Mouse (Mus musculus): ENCODE measurements around the gene Selenon.

Gene Selenon

GRCm38 (mm10) chr4:134542726-134543125 is 9.2 kb downstream of the Selenon start:
- DNase-seq = peak; percentile 60

DNA sequence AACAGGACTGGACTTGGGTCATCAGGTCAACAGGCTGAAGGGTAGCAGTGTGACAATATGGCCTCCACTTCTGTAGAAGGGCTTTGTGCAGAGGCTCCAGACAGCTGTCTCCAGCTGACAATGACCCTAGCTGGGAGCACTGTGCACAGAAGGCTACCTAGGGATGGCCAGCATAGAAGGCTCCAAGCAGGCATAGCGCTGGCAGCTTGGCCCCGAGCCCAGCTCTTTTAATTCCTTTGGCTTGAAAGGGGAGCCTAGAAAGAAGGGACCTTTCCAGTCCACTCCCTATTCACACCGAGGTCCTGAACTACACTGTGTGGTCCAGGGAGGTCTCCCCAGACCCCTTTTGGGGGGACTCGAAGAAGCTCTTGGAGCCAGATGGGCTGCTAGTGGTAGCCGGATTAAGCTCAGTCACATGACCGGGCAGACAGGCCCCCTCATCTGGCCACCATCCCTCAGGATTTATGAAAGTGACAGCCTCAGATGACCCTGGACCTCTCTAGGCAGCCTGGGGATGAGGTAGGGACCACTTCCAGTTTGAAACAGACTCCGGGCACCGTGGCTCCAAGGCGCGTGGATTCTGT is 12.9 kb downstream of the Selenon start:
- no peak for DNase-seq

- DNase-seq = no peak
These were observed 16.2 kb downstream of the Selenon start for GRCm38 (mm10) chr4:134535787-134536151.

DNA sequence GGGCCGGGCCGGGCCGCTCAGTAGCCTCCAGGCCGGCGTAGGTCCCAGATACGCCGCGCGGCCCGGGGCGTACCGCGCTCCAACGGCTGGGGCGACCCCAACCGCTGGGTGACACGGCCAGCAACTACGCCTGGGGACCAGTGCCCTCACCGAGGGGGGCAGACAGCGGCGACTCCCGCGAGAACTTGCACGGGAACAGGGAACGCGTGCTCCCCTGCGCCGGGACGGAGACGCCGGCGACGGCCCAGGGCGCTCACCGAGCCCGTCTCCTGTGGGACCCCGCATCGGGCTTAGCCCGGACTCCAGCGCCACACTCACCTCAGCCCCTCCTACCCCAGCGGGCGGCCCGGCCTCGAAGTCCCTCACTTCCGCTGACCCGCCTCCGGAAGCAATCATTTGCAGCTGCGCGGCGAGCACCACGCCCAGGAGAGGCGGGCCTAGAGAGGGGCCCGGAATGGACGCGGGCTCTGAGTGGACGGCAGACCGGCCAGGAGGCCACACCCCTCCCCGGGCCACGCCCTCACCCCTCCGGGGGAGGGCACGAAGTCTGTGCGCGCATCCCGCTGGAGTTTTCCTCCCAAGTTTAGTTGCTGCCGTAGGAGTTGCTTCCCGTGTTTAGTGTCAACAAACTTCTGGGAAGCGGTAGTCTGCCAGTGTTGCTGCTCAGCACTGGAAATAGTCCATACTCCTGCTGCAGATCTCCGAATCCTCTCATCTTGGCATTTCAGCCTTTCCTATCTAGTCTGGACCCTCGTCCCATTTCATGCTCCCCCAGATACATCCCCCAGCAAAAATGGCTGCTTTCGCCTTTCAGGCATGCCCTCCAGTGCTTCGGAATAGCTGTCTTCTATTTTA is 16.8 kb downstream of the Selenon start, which contains the start of gene Mtfr1l:
Gene Mtfr1l, minus strand, starts transcription at position 456 of the 855 bp plus-strand sequence.
- peak; percentile 96 for DNase-seq

DNA sequence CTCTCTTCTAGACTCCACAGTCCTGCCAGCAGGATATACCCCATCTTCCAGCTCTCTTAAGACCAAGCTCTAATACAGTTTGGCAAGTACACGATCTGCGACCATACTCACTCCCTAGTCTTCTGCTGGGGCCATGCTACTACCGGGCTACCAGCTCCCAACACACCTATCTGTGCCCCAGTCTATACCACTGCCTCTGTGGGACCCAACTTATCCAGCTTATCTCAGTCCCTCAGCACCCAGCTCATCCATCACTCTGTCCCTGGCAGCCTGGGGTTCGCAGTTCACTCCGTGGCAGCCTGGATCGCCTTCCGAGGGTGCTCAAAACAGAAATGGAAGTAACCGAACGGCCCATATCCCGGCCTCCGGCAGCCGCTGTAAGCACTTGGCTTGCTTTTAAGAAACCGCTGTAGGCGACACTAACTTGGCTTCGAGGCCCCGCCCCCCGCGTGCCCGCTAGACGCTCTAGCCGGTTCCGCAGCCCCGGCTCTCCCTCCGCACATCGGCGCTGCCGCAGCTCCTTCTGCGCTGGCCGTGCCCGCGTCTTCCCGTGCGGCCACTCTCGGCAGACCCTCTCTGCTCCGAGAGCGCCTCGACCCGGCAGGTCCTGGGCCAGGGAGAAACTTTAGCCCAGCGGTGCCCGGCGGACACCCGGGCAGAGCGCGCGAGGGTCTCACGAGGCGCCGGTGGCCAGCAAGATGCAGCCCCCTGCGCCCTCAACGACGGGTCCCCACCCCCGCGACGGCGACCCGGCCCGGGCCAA is 17.7 kb downstream of the Selenon start:
- DNase-seq = peak; percentile 92

- DNase-seq = no peak
These were observed 18.5 kb downstream of the Selenon start for GRCm38 (mm10) chr4:134533421-134533820.

DNA sequence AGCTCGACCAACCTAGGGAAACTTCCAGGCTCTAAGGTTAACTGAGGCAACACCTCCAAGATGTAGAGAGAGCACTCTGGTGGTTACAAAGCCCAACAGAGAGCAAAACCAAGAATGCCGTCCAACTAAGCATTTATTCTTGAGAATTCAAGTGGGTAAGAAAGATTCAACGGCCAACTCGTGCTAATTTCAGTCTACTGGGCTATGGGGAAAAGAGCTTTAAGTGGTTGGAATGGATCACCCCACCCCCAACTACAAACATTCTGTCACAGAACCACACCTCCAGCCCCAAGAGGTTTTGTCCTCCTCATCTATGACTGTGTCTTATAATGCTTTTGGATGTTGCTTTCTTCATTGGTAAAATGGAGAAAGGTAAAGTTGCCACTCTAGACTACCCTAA is 19.0 kb downstream of the Selenon start:
- DNase-seq = no peak

- DNase-seq = no peak
These were observed 25.7 kb downstream of the Selenon start for GRCm38 (mm10) chr4:134526220-134526619.

DNA sequence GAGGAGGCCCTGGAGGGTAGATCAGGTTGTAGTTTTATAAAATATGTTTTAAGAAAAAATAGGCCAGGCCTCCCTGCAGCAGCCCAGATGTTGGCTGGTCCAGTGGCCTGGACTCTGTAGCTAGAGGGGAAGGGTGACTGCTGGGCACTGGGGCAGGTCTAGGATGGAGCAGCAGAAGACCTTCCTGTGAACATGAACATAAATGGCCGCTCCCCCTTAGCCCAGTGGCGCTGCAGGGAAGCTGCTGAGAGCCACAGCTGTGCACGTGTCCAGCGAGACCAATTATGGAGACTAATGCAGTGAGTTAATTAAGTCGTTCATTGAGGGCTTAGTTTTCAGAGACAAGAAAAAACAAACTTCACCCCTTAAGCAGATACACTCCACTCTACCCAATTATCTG is 26.2 kb downstream of the Selenon start:
- DNase-seq = no peak

DNA sequence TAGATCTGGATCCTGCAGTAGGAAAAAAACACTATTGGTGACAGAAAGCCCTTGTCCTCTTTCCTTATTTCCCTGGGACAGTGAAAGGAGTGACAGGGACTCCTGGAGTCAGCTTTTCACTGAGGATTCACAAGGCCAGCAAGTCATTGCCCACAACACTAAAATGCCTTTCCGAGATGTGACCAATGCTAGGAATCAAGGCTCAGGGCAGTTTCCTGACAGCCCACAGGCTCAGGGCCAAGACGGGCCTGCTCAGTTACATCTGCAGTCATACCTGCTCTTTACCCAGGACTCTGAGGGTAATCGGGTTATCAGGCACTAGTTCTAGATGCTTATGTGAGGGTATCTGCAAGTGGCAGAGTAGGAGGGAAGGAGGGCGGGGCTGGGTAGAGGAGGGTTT is 28.5 kb downstream of the Selenon start:
- DNase-seq = no peak

GRCm38 (mm10) chr4:134519281-134519680 is 32.7 kb downstream of the Selenon start:
- DNase-seq = no peak

- no peak for DNase-seq
These were observed 33.4 kb downstream of the Selenon start for GRCm38 (mm10) chr4:134518541-134518940.

GRCm38 (mm10) chr4:134517719-134518118 is 34.2 kb downstream of the Selenon start:
- DNase-seq = no peak

GRCm38 (mm10) chr4:134516981-134517380 is 35.0 kb downstream of the Selenon start:
- no peak for DNase-seq

- DNase-seq = no peak
These were observed 36.4 kb downstream of the Selenon start for GRCm38 (mm10) chr4:134515614-134516013.

DNA sequence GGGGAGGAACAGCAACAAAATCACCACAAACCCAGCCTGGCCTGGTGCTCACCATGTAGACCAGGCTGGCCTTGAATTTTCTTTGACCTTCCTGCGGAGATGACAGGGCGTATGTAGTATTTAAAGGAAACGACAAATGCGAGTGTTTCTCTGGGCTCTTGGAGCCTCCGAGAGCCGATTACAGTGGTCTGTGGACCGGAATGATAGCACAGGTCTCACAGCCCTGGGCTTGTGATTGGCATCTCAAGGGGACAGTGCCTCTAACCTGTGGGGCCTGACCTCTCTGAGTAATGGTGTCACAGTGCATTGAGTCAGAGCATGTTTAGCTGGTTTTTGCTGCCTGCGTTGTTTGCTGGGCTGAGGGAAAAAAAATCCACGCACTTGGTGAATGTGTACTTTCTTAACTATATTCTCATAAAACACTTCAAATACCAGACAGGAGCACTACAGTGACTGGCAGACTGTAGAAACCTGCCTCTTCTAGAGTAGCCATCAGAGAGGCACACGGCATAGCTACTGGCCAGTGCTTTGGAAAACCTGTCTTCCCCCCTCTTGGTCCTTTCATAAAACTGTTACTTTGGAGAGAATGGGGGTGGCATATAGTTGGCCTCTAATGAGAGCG is 37.5 kb downstream of the Selenon start:
- no peak for DNase-seq

DNA sequence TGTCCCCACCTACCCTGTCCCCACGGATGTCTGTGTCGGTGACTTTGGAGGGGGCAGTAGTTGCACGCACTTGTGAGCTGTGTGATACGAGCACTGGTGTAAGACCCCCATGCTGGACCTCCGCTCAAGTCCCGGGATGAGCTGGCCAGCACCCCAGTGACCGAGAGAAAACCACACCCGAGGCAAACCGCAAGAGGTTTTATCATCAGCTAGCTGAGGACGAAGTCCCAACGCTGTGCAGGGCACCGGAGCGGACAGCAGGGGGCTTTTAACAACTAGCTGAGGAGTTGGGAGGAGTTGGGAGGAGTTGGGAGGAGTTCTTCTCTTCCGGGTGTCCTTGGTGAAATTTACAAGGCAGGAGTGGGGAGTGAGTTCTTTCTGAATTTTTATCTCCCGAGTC is 39.2 kb downstream of the Selenon start:
- DNase-seq = peak; percentile 66

DNA sequence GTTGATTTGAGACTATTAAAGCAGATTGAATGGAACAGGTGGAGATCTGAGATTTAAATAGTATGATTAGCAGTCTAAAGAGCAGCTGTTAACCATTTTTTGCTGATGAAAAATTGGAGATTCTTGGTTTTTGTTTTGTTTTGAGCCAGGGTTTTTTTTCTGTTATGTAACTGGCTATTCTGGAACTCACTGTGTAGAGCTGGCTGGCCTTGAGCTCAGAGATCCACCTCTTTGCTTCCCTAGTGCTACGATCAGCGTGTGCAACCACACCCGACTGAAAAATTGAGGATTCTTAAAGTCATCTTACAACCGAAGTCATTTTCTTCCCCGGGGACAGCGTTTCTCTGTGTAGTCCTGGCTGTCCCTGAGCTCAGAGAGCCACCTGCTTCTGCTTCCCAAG is 40.2 kb downstream of the Selenon start:
- DNase-seq = no peak

GRCm38 (mm10) chr4:134510845-134511411 is 41.0 kb downstream of the Selenon start, which contains the start of gene Aunip:
Aunip (plus strand) TSS chr4:134510999.
- DNase-seq = peak; percentile 95

- DNase-seq = no peak
These were observed 41.6 kb downstream of the Selenon start for GRCm38 (mm10) chr4:134510396-134510795.

- DNase-seq = no peak
These were observed 45.3 kb downstream of the Selenon start for GRCm38 (mm10) chr4:134506713-134507112.

GRCm38 (mm10) chr4:134505966-134506594 is 45.9 kb downstream of the Selenon start:
- DNase-seq = no peak
